Mouse (Mus musculus): ENCODE measurements at regions not wholly inside any gene's neighbourhood (a gene's known extent, or its start where the extent isn't known, plus 50 kb on each side); places are given as distances from the start of the nearest gene placed in this dataset.

GRCm38 (mm10) chr3:132237344-132237743 is 152.3 kb downstream of the Dkk2 start:
- DNase-seq (ENCODE audit: low read depth, low spot score): no peak

GRCm38 (mm10) chr3:132257834-132258233 is 172.7 kb downstream of the Dkk2 start:
- no peak for DNase-seq (ENCODE audit: low read depth, low spot score)

- DNase-seq (ENCODE audit: low read depth, low spot score): no peak
Observed at GRCm38 (mm10) chr3:132269641-132270040, 184.5 kb downstream of the Dkk2 start.

- DNase-seq (ENCODE audit: low read depth, low spot score): no peak
Observed at GRCm38 (mm10) chr3:132274786-132275185, 189.7 kb downstream of the Dkk2 start.

- no peak for DNase-seq (ENCODE audit: low read depth, low spot score)
Observed at GRCm38 (mm10) chr3:132277771-132278170, 192.7 kb downstream of the Dkk2 start.

GRCm38 (mm10) chr3:132287714-132288113 is 202.6 kb downstream of the Dkk2 start:
- DNase-seq (ENCODE audit: low read depth, low spot score): no peak

GRCm38 (mm10) chr3:132326961-132327360 is 241.9 kb downstream of the Dkk2 start:
- no peak for DNase-seq (ENCODE audit: low read depth, low spot score)

- DNase-seq (ENCODE audit: low read depth, low spot score): no peak
Observed at GRCm38 (mm10) chr3:132343625-132344024, 258.5 kb downstream of the Dkk2 start.

GRCm38 (mm10) chr3:132345856-132346255 is 260.8 kb downstream of the Dkk2 start:
- DNase-seq (ENCODE audit: low read depth, low spot score): no peak

- DNase-seq (ENCODE audit: low read depth, low spot score): no peak
Observed at GRCm38 (mm10) chr3:132349602-132350001, 264.5 kb downstream of the Dkk2 start.

- DNase-seq (ENCODE audit: low read depth, low spot score): no peak
Observed at GRCm38 (mm10) chr3:132353204-132353603, 268.1 kb downstream of the Dkk2 start.

GRCm38 (mm10) chr3:132359596-132359995 is 270.0 kb upstream of the Gimd1 start:
- no peak for DNase-seq (ENCODE audit: low read depth, low spot score)

GRCm38 (mm10) chr3:132375579-132375978 is 254.0 kb upstream of the Gimd1 start:
- no peak for DNase-seq (ENCODE audit: low read depth, low spot score)

GRCm38 (mm10) chr3:132417742-132418141 is 211.9 kb upstream of the Gimd1 start:
- DNase-seq (ENCODE audit: low read depth, low spot score): no peak

- no peak for DNase-seq (ENCODE audit: low read depth, low spot score)
Observed at GRCm38 (mm10) chr3:132425819-132426671, 203.6 kb upstream of the Gimd1 start.

GRCm38 (mm10) chr3:132427244-132427643 is 202.4 kb upstream of the Gimd1 start:
- DNase-seq (ENCODE audit: low read depth, low spot score): no peak

GRCm38 (mm10) chr3:132428148-132428547 is 201.5 kb upstream of the Gimd1 start:
- DNase-seq (ENCODE audit: low read depth, low spot score): no peak

GRCm38 (mm10) chr3:132431805-132432204 is 197.8 kb upstream of the Gimd1 start:
- DNase-seq (ENCODE audit: low read depth, low spot score): no peak

GRCm38 (mm10) chr3:132441226-132441625 is 188.4 kb upstream of the Gimd1 start:
- no peak for DNase-seq (ENCODE audit: low read depth, low spot score)

- DNase-seq (ENCODE audit: low read depth, low spot score): no peak
Observed at GRCm38 (mm10) chr3:132453927-132454326, 175.7 kb upstream of the Gimd1 start.

- no peak for DNase-seq (ENCODE audit: low read depth, low spot score)
Observed at GRCm38 (mm10) chr3:132462348-132462959, 167.2 kb upstream of the Gimd1 start.

- DNase-seq (ENCODE audit: low read depth, low spot score): no peak
Observed at GRCm38 (mm10) chr3:132471070-132471469, 158.6 kb upstream of the Gimd1 start.

- DNase-seq (ENCODE audit: low read depth, low spot score): no peak
Observed at GRCm38 (mm10) chr3:132477768-132478167, 151.9 kb upstream of the Gimd1 start.

Measured in WW6 (cell line).